Mouse (Mus musculus): ENCODE data around the gene Robo3.

Robo3 gene

GRCm38 (mm10) chr9:37432720-37433421 lies at the start of gene Robo3:
Robo3 (minus strand) TSS chr9:37433246.
- DNase-seq (ENCODE audit: low read depth, low spot score): no peak

GRCm38 (mm10) chr9:37474923-37475322 lies 41.9 kb upstream of the Robo3 start:
- DNase-seq (ENCODE audit: low read depth, low spot score): peak; percentile 78

DNA sequence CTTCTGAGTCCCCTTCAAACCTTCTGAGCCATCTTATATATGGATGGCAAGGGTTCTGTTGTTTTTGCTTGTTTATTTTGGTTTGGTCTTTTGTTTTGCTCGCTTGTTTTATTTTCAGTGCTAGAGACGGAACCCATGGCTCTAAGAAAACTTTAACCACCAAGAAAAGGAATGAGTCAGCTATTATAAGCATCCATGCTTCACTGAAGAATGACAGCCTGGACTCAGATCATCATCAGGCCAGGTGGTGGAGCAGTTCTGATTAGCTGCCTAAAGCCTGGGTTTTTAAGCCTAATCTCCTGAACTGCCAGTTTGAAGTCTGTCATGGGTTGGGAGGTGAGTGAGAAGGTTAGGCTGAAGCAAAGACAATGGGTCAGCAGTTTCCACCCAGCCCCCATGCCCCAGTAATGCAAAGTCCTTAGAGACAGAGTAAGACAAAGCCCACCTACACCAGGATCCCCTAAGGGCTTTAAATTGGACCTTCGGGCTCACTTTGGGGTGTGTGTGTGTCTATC lies 40.6 kb upstream of the Robo3 start:
- no peak for DNase-seq (ENCODE audit: low read depth, low spot score)

DNA sequence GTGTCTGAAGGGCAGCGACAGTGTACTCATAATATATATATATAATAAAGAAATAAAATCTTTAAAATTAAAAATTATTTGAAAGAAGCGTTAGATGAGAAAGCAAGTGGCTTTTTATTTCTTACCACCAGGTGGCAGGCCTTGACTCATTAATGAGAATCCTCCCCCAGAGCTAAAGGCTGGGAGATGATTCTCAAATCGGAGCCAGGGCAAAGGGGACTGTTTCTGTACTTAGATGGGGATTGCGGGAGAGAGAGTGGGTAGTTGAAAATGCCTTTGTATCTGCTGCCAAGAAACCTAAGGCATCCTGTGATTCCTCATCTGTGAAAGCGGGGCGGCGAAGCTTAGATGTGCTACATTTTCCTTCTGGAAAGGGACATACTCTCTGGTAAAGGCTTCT lies 29.7 kb upstream of the Robo3 start:
- peak; percentile 85 for DNase-seq (ENCODE audit: low read depth, low spot score)

DNA sequence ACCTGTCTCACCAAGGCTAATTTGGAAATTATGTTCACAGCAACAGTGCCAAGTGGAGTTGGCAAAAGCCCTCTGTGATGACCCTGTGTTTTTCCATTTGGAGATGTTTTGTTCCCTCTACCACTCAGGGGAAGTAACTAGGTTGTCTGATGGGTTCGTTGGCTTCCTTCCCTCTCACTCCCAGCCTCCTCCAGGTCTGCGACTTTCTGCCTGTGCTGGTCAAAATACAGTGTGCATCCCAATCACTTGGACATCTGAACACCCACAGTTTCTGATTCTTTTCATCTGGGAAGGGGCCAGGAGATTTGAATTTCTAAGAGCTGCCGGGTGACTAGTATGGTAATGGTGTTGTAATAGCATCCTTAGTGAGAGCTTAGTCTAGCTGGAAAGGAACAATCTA lies 28.5 kb upstream of the Robo3 start:
- DNase-seq (ENCODE audit: low read depth, low spot score): no peak

DNA sequence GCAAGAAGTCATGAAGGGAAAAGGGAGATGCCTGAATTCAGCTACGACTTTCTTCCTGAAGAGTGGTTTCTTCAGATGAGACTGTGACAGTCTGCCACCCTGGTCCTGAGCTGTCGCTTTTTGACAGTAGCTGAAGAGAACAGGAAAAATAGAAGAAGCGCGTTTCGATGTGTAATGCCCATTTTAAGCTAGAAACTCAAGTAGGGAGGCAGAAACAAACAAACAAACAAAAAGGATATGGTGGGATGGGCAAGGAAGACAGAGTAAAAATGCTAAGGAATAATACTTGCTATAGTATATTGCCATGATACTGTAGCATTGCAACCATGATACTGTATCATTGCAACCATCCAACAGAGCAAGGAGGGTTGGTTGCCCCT lies 27.9 kb upstream of the Robo3 start:
- DNase-seq (ENCODE audit: low read depth, low spot score): no peak

GRCm38 (mm10) chr9:37460043-37460960 lies 27.3 kb upstream of the Robo3 start:
- DNase-seq (ENCODE audit: low read depth, low spot score): peak; percentile 76

- no peak for DNase-seq (ENCODE audit: low read depth, low spot score)
These were observed 26.6 kb upstream of the Robo3 start for GRCm38 (mm10) chr9:37459665-37460042.

DNA sequence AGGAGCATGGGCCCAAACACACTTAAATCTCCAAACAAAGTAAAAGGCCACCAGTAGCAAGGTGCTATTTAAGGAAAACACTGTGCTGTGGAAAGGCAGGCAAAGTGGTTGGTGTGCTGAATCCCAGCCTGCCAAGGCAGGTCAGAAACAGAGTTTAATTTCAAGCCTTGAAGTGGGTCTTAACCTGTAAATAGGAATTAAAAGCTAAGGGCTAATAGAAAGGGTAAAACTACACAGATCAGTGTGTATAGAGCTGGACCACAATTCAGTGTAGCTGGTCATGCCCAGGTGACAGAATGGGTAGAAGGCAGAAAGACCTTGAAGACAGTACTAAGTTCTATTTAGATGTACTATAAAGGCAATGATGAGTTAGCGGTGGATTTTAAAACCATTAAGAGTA lies 24.1 kb upstream of the Robo3 start:
- no peak for DNase-seq (ENCODE audit: low read depth, low spot score)

DNA sequence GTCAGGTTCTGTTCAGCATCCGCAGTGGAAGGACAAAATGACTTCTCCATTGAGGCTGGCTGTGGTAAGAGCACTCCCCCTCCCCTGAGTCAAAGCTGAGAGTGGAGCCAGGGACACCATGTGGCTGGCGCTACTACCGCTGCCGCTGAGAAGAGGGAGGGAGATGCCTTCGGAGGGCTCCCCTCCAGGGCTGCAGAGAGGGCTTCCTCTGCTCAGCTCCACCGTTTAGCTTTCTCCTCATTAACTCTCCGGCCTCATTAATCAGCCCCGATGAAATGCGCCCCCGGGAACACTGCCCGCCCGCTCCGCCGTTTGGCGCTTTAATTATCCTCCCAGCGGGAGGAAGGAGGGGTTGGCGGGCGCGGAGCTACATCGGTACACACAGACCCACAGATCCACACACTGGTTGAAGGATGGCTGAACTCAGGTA lies 23.4 kb upstream of the Robo3 start:
- DNase-seq (ENCODE audit: low read depth, low spot score): peak; percentile 81

DNA sequence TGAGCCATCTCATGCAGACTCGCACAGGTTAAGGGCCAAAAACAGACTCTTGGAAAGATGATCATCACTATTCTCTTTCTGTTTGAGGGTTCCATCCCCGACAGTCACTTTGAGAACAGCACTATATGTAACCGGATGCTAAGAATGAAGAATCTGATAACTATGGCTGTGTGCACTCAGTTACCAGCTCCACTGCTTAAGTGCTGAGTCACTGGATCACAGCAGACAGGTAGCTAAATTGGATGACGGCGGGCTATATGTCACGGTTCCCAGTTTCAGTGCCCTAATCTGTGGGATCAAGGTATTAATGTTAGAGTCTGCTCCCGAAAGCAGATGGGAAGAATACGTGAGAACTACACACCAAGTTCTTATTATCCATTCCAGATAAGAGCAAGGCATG lies 22.8 kb upstream of the Robo3 start:
- no peak for DNase-seq (ENCODE audit: low read depth, low spot score)

GRCm38 (mm10) chr9:37454991-37455390 lies 21.9 kb upstream of the Robo3 start:
- DNase-seq (ENCODE audit: low read depth, low spot score): no peak

- DNase-seq (ENCODE audit: low read depth, low spot score): no peak
These were observed 21.0 kb upstream of the Robo3 start for GRCm38 (mm10) chr9:37454011-37454492.

GRCm38 (mm10) chr9:37453328-37453727 lies 20.3 kb upstream of the Robo3 start:
- no peak for DNase-seq (ENCODE audit: low read depth, low spot score)

DNA sequence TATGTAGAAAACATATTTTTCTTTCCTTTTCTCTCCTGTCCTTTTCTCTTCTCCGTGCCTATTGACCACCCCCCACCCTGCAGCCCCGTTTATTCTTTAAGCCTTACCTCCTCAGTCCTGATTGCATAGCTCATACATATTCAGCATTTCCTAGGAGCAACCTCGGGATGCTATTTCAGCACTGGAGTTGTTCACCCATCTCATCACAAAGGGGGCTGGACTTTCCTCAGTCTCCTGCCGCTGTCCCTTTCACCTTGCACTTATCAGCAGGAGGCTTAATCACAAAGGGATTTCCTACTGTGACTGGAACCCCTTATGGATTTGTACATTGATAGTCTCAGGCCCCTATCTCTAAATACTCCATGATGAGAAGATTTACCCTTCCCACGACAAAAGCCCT lies 19.4 kb upstream of the Robo3 start:
- no peak for DNase-seq (ENCODE audit: low read depth, low spot score)

DNA sequence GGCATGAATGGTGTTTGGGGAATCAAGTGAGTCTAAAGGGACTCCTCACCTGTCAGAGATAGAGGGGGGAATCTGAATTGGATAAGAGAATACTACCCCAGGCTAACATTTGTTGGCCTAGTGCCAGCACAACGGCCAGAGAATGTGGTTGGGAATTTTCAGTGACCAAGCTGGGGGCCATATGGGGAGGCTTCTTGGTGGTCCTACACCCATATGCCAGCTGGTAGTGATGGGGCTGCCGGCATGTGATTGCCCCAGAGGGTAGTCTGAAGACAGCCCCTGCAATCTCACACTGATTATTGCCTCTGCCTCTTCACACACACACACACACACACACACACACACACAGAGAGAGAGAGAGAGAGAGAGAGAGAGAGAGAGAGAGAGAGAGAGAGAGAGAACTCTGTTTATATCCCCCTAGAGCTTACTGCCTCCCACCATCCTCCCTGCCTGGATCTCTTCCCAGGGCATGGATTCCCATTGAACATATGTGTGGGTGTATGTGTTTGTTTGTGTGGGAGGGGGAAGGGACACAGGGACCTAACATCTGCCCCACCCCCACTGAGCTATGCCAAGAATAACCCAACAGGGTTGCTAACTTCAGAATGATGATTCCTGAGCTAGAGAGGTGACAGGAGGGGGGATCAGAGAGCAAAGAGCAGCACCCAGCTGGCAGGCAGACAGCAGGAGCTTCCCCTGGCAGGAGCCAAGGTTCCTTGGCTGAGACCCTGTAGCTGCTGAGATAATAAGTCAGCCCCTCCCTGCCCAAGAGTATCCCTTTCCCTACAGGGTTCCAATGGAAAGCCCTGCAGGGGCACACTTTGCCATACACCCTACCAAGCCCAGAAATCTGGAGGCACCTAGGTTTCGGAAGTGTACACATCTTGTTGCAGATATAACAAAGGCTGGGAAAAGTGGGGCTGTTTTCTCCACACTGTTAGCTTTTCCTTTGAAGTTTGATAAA lies 5.0 kb upstream of the Robo3 start:
- peak; percentile 64 for DNase-seq (ENCODE audit: low read depth, low spot score)

GRCm38 (mm10) chr9:37435616-37436015 lies 2.6 kb upstream of the Robo3 start:
- no peak for DNase-seq (ENCODE audit: low read depth, low spot score)

GRCm38 (mm10) chr9:37434932-37435331 lies 1.9 kb upstream of the Robo3 start:
- no peak for DNase-seq (ENCODE audit: low read depth, low spot score)

GRCm38 (mm10) chr9:37433823-37434560 lies 946 bp upstream of the Robo3 start:
- no peak for DNase-seq (ENCODE audit: low read depth, low spot score)

GRCm38 (mm10) chr9:37432026-37432666 lies 900 bp downstream of the Robo3 start:
- DNase-seq (ENCODE audit: low read depth, low spot score): peak; percentile 73
